Mouse (Mus musculus): ENCODE measurements around the gene Ltb4r2. TPM values are rescaled to one million over a fixed set of nuclear protein-coding genes. Genes with fewer than 3 reads are reported as not detected.
A peak's percentile ranks its signal among the peaks of the same experiment; 100 is the strongest.

Gene Ltb4r2
- total RNA-seq (2017), result 0.10 to 1.2 TPM (median 0.29 TPM) in 3 replicates

DNA sequence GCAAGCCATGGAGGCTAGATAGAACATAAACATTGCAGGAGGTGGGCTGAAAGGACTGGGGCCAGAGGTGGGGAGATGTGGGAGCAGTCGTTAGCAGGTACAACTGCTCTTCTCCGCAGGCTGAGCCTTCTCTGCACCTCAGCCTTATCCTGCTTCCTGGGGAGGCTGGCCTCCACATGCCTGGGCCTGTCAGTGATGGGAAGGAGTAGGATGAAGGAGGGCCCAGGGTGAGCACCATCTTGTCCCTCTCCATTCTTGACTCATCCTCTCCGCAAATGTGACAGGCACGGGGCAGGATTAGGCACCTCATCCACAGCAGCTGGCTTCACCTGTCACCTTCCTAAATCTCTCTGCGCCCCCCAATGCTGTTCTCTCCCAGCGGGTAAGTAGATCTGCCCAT is at the start of gene Ltb4r2:
Gene Ltb4r2 (plus strand): TSS at position 266 of the 400 bp plus-strand sequence.
- no peak for ATAC-seq (replicated peaks; ENCODE audit: insufficient number of reproducible peaks, low FRiP score, low TSS enrichment, poor library complexity, severe bottlenecking)

DNA sequence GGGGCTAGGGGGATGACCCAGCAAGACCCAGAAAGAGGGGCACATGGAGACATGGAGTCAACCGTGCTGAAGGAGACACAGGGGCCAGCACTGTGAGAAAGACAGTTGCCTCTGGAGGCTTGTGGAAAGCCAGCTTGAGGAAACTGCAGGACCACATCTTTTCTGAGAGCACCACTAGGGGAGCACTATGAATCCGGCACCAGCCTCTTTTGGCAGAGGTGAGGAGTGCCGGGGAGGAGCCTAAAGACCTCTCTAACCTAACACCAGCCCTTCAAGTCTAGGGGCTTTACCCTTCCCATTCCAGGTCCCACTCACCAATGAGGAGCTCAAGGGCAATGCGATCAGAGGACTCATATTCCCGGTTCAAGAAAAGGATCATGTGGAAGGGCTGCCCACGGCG is 49.4 kb upstream of the Ltb4r2 start:
- no peak for ATAC-seq (replicated peaks; ENCODE audit: insufficient number of reproducible peaks, low FRiP score, low TSS enrichment, poor library complexity, severe bottlenecking)

DNA sequence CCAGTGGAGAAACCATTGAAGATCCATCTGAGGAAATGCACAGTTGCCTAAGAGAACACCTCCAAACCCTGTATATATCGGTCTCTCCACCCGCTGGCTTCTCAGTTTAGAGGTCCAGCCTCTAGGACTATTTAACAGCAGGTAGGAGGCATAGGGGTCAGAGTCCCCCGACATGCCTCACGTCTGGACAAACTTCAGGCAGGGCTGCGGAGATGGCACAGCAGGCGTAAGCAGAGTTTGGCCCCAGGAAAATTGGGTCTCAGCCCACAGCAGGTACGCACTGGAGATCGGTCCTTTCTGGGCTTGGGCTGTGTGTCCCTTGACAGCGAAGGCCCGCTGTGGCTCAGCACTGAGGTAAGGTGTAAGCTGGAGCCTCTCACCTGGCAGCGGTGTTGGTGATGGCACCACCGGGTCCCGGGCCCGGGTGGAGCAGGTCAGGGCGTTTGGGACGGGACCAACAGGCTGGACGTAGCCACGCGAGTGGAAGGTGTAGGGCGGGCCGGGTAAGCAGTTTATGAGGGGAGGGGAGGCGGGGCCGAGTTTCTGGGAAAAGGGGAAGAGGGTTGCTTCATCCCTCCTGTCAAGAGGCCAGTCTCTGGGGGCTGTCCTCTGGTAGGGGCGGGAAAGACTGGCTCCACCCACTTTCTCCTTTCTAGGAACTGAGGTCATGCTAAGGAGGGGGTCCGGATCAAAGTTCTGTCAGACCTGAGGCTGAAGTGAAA is 48.1 kb upstream of the Ltb4r2 start:
- peak; percentile 45; the same call in 1 of the 2 replicates for ATAC-seq (replicated peaks; ENCODE audit: insufficient number of reproducible peaks, low FRiP score, low TSS enrichment, poor library complexity, severe bottlenecking)

DNA sequence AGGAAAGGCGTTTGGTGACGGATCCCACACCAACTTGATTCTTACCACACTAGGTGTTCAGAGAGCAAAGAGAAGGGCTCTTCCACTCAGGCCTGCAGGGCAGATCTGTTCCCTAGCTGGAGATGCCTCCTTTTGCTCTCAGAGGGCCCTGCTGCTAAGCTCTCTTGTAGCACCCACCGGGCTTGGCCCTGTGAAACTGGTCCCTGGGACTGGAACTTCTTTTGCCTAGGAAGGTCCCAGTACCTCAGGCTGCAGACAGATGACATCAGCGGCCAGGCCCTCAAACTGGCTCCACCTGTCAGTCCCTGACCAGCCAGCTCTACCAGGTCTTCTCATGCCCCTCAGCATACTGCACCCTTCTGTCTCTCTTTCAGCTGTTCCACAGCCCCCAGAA is 47.5 kb upstream of the Ltb4r2 start, which contains the start of gene Tgm1:
Gene Tgm1 (minus strand): TSS at position 198 of the 394 bp plus-strand sequence.
- ATAC-seq (replicated peaks; ENCODE audit: insufficient number of reproducible peaks, low FRiP score, low TSS enrichment, poor library complexity, severe bottlenecking), result no peak

DNA sequence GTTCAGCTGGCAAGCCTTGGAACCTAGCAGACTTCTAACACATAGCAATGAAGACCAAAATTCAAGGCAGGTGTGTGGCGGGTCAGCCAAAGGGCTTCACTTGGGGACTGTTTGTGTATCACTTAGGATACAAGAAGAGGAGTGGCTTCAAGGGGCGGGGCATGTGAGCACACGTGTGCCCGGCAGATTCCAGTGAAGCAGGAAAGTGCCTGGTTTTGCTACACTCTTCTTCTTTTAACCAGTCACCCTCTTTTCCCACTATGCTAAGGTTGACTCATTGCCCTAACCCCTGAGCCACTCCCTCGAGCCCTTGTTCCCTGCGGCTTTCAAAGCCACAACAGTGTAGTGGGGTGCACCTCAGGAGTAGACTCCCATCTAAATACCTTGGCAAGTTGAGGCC is 46.3 kb upstream of the Ltb4r2 start:
- ATAC-seq (replicated peaks; ENCODE audit: insufficient number of reproducible peaks, low FRiP score, low TSS enrichment, poor library complexity, severe bottlenecking), result no peak

DNA sequence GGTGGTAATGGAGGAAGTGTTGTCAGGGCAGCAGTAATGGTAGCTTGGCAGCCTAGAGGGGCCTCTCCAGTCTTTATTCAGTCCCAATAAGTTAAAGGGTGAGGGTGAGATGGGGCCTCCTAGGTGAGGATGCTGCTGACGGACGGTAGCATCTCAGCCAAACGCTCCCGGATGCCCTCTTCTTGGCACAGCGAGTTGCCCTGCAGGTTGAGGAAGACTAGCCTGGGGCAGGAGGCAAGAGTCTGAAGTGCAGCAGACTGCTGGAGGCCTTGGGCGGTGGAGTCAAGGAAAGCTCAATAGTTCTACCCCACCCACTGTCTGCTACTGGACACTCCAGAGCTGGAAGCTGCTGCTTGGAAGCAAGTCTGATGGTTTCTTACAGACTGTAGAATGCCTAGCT is 45.0 kb upstream of the Ltb4r2 start:
- no peak for ATAC-seq (replicated peaks; ENCODE audit: insufficient number of reproducible peaks, low FRiP score, low TSS enrichment, poor library complexity, severe bottlenecking)

DNA sequence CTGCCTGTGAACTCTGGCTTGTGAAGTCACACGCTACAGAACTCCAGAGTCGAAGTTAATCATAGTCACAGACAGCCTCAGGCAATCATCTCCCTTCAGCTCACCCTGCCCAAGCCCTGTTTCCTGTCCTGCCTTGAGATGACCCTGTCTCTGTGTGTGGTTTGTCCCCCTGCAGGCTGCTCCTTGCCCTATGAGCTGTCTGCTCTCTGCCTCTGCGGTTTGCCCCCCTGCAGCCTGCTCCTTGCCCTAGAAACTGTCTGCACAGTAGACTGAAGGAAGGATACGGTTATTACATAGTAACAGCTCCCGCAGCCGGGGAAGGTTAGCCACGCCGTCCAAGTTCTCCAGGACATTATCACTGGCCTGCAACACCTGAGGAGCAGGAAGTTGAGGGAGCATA is 44.3 kb upstream of the Ltb4r2 start:
- ATAC-seq (replicated peaks; ENCODE audit: insufficient number of reproducible peaks, low FRiP score, low TSS enrichment, poor library complexity, severe bottlenecking), result no peak

DNA sequence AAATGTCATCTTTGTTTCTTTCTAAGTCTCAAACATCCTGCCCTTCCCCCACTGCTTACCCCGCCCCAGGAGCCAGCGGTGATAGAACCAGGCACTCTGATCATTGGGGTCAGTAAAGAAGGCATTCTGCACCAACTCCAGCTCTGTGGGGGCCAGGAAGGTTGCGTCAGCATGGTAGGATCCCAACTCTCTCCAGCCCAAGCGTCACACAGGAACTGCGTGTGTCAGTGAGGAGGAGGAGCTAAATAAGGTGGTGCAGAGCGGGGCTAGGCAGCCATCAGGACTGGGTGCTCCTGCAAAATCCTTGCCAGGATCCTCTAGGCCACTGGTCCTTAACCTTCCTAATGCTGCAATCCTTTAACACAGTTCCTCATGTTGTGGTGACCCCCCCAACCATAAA is 41.5 kb upstream of the Ltb4r2 start:
- no peak for ATAC-seq (replicated peaks; ENCODE audit: insufficient number of reproducible peaks, low FRiP score, low TSS enrichment, poor library complexity, severe bottlenecking)

DNA sequence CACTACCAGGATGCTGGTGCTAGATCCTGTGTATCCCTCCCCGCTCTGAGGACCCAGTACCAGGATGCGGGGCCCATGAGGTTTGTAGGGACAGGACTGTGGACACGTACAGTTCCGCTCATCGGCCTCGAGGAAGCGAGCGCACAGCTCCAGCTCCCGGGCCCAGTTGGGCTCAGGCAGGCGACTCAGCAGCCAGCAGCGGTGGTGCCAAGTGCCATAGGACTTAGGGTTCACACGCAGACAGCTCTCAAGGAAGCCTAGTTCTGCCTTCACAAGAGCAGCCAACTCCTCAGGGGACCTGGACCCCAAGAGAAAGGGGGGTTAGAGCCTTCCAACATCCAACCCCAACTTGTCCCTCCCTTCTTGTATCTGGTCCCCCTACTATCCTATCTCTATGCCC is 40.6 kb upstream of the Ltb4r2 start:
- no peak for ATAC-seq (replicated peaks; ENCODE audit: insufficient number of reproducible peaks, low FRiP score, low TSS enrichment, poor library complexity, severe bottlenecking)

DNA sequence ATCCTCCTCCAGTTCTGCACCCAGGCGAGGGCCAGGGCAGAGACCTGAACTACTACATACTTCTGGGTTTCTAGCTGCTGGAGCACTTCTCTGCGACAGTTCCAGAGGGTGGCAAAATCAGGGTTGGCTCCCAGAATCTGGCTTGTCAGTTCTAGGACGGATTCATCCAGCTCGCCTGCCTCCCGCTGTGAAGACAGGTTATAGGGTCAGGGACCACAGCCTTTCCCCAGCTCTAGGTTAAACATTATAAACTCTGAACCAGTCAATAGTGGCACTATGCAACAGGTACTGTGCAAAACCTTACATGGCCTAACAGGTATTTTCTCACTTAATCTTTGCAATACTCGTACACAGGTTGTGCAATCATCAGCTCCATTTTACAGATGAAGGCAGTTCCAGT is 40.2 kb upstream of the Ltb4r2 start:
- no peak for ATAC-seq (replicated peaks; ENCODE audit: insufficient number of reproducible peaks, low FRiP score, low TSS enrichment, poor library complexity, severe bottlenecking)

DNA sequence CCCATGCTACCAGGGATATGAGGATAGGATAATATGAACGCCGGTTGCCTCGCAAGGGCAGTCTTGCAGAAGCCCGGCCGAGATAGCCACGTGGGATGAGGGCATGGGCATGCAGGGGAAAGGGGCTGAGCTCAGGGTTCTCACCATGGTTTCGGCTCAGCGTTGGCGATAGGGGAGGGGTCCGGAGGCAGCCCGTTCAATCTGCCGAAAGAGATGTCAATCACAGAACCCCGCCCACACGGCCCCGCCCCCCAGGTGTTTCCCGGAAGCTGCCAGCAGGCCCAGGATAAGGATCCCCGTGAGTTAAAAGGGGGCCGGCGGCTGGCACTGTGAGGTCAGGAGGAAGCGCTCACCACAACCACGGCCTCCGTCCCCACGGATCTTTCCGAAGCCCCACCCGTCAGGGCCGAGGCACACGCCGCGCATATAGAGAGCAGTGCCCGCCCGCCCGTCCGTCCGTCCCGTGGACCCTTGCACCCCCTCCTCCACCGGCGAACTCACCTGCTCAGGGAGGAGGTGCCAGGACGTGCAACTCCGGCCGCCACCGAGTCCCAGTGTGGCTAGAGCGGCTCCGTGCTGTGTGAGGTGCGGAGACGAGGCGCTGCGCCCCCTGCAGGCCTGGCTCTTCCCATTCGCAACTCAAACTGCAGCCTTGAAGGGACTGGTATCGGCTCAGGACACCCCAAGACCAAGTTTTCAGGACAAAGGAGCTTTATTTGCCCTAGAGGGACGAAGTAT is 39.4 kb upstream of the Ltb4r2 start, which contains the start of gene Rabggta:
Gene Rabggta (minus strand): TSS at position 564 of the 738 bp plus-strand sequence.
- ATAC-seq (replicated peaks; ENCODE audit: insufficient number of reproducible peaks, low FRiP score, low TSS enrichment, poor library complexity, severe bottlenecking), result peak; percentile 82

DNA sequence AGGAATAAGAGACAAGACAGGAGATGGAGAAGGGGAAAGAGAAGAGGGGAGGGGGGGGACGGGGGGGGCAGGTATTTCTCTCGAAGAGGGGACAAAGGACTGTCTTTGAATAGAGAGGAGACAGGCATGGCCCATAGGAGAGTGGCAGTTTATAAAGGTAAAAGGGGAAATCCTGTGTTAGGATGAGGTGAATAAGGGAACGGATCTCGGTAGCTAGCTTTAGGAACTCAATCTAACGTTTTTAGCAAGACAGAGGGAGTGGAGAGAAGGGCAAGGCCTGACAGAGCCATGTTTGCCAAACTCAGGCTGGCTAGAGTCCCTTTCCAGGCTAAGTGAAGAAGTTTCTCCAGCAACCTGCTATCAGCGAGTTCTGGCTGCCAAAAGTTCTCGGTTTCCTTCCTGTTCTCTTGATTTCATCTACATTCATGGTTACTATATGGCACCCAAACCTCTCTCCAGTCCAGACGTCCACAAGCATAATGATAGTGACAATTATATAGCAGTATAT is 38.7 kb upstream of the Ltb4r2 start:
- ATAC-seq (replicated peaks; ENCODE audit: insufficient number of reproducible peaks, low FRiP score, low TSS enrichment, poor library complexity, severe bottlenecking), result no peak

DNA sequence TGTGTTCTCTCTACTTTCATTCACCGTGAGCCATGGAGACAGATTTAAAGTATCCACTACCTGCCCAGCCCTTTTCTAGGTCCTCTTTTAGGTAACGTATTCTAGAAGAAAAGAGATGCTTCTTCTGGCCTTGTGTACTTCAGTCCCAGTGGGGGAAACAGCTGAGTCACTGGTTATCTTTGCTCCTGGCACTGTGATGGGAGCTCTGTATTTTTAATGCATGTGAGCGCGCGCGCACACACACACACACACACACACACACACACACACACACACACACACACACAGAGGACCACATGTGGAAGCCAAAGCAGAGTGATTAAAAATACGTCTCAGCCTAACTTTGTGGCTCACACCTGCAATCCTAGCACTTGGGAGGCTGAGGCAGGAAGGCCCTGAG is 37.8 kb upstream of the Ltb4r2 start:
- ATAC-seq (replicated peaks; ENCODE audit: insufficient number of reproducible peaks, low FRiP score, low TSS enrichment, poor library complexity, severe bottlenecking), result no peak

DNA sequence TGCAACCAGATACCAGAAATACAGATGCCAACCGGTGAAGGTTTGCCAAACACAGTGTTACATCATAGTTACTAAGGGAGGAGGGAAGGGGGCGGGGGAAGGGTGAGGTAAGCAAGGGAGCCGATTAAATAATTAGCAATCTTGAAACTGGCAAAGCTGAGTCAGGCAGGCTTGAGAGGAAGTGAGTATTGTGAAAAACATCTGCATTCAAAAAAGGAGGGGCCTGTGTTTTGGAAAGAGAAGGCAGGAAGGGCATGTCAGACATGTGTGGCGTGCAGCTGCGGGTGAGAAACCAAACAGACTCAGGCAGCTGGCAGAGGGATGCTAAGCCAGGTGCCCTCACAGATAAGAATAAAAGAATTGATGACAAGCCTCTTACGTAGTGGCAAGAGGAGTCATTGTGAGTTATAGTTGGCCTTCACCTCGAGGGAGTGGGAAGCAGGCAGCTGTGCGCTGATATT is 36.8 kb upstream of the Ltb4r2 start:
- ATAC-seq (replicated peaks; ENCODE audit: insufficient number of reproducible peaks, low FRiP score, low TSS enrichment, poor library complexity, severe bottlenecking), result peak; percentile 82

DNA sequence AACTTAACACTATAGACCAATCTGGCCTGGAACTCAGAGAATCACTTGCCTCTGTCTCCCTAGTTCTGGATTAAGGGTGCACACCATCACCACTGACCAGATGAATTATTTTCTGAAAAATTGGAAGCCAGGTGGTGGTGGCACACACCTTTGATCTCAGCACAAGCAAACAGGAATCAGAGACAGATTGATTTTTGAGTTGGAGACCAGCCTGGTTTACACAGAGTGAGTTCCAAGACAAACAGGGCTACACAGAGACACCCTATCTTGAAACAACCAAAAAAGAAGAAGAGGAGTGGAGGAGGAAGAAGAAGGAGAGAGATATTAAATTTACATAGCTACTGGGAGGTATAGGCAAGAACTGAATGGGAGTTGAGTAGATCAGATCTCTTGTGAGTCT is 35.0 kb upstream of the Ltb4r2 start:
- ATAC-seq (replicated peaks; ENCODE audit: insufficient number of reproducible peaks, low FRiP score, low TSS enrichment, poor library complexity, severe bottlenecking), result no peak

DNA sequence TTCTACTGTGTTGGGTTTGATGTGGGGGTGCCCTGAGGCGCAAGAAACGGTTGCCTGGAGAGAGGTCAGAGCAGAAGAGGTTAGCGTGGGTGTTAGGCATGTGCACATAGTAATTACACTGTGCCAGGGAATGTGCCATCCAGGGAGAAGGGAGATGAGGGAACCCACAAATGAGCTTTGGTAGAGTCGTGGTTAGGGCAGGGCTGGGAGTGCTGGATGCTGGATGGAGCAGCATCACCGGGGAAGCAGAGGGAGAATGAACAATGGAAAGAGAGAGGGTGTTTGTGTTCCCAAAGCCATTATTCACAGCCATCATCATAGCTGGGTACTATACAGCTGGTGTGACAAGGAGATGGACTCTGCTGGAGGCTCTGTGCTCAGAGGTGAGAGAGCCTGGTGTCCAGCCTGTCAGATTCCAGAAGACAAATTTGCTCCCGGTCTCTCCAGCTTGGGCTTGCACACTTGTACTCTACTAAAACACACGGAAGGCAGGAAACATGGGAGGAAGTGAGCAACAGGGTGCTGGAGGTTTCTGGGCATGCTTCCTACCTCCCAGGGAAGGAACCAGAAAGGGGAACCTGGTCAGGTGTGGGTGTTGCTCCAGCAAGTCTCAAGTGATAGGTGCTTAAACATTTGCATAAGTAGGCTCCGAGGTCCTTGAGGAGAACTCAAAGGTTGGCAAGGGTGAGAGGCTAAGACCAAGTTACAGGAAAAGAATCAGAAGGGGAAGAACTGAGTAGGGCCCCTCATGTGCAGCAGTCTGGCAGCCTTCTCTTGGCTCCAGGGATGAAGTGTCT is 33.1 kb upstream of the Ltb4r2 start:
- no peak for ATAC-seq (replicated peaks; ENCODE audit: insufficient number of reproducible peaks, low FRiP score, low TSS enrichment, poor library complexity, severe bottlenecking)

DNA sequence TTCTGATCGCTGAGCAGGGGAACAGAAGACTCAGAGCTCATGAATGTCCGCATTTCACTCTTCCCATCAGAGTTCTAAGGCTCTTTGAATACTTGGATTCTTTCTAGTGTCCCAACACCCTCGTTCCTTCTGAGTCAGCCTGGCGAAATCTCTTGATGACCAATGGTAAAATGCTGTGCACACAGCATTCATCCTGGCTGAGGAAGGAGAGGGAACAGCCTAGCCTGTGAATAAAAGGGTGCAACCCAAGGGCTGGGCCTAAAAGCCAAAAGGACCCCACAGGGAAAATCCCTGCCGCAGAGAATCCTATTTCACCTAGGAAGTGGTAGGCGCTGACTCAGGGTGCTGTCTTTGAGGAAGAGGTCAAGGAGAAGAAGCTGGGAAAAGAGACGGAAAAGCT is 31.1 kb upstream of the Ltb4r2 start:
- ATAC-seq (replicated peaks; ENCODE audit: insufficient number of reproducible peaks, low FRiP score, low TSS enrichment, poor library complexity, severe bottlenecking), result no peak

DNA sequence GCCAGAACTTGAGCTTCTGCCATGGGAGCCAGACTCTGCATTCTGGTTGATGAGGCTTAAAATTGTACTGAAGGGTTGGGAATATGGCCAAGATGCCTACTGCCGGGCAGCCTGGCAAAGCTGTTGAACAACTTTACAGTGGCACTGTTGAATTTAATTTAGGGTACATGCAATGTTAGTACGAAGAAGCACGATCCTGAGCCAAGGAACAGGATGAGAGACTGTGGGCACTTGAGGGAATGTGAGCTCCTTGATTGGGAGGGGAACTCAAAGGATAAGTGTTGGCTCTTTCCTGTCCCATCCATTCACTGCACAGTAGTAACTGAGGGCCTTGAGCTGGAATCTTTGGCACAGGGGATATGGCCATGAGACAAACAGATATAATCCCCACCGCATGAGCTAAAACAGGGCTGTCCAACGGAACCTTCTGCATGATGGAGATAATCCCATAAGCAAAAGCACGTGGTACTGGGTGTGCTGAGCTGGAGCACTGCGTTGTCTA is 30.6 kb upstream of the Ltb4r2 start:
- no peak for ATAC-seq (replicated peaks; ENCODE audit: insufficient number of reproducible peaks, low FRiP score, low TSS enrichment, poor library complexity, severe bottlenecking)

DNA sequence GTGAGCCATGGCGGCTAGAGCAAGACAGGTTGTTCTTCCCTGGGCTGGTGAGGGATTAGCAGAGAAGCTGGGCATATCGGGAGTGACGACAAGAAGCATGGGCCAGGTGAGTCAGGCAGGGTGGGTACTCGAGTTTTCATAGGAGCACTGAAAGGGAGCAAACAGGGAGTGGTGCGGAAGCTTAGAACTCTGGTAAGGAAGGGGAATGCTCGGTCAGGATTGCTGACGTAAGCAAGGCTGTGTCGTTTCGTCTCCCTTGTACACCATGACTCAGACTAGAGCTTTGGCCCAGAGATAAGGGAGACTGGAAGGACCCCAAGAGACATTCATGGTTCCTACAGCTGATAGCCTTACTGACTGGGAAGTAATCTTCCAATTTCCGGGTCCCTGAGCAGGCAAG is 27.3 kb upstream of the Ltb4r2 start:
- ATAC-seq (replicated peaks; ENCODE audit: insufficient number of reproducible peaks, low FRiP score, low TSS enrichment, poor library complexity, severe bottlenecking), result no peak
